Mouse (Mus musculus) liver, embryonic 13.5 days (tissue): Measurements from ENCODE around the gene Eef1g. TPM values are rescaled to one million over a fixed set of nuclear protein-coding genes. Genes with fewer than 3 reads are reported as not detected.
A peak's percentile ranks its signal among the peaks of the same experiment; 100 is the strongest.

Experiments used
- ATAC-seq: fragments of 200-750 bp; cut with Nextera tagmentation; 2 replicates; pipeline ENCODE4 v1.8.0; 2017; ENCODE audit warnings: low read depth, mild to moderate bottlenecking, moderate number of reproducible peaks, moderate library complexity
- DNase-seq: peaks from one replicate; pipeline ENCODE4 v3.0.0; 2022
- H3K27ac ChIP-seq: fragments of 300-500 bp; sonication (generic); 2 replicates; pipeline ENCODE4 v1.5.1; 2015; ENCODE audit warnings: moderate library complexity, mild to moderate bottlenecking, inconsistent platforms
- H3K27me3 ChIP-seq: fragments of 300-500 bp; sonication (generic); 2 replicates; pipeline ENCODE4 v1.6.1; 2015; ENCODE audit warnings: mild to moderate bottlenecking, inconsistent platforms
- H3K36me3 ChIP-seq: fragments of 300-500 bp; sonication (generic); 2 replicates; pipeline ENCODE4 v1.6.1; 2015; ENCODE audit warnings: mild to moderate bottlenecking, inconsistent platforms
- H3K4me1 ChIP-seq: fragments of 300-500 bp; sonication (generic); replicated peaks from 2 replicates; pipeline ENCODE4 v1.6.1; 2015; ENCODE audit warnings: inconsistent platforms
- H3K4me2 ChIP-seq: fragments of 300-500 bp; sonication (generic); 2 replicates; pipeline ENCODE4 v1.6.1; 2015; ENCODE audit warnings: inconsistent platforms, mild to moderate bottlenecking, moderate library complexity
- H3K4me3 ChIP-seq: fragments of 300-500 bp; sonication (generic); replicated peaks from 2 replicates; pipeline ENCODE4 v1.5.1; 2015; ENCODE audit warnings: mild to moderate bottlenecking, inconsistent platforms
- H3K9ac ChIP-seq: fragments of 300-500 bp; sonication (generic); 2 replicates; pipeline ENCODE4 v1.6.1; 2015; ENCODE audit warnings: mild to moderate bottlenecking, inconsistent platforms
- H3K9me3 ChIP-seq: fragments of 300-500 bp; sonication (generic); replicated peaks from 2 replicates; pipeline ENCODE4 v1.6.1; 2016; ENCODE audit warnings: inconsistent platforms
- WGBS: fragments of 180-500 bp; shearing (Covaris S2); methylation state at CpG from one replicate; pipeline ENCODE4 v1.1.7; 2015; ENCODE audit not compliant: insufficient replicate concordance; 5-methylcytosine and 5-hydroxymethylcytosine counted together
- polyA plus RNA-seq: library from polyadenylated mRNA; unstranded; fragments of >200 nt; fragmentation: Nextera tagmentation; extraction: Ambion mirVana; gene quantifications from 2 replicates; pipeline ENCODE4 v1.2.1, GENCODE M21; 2015

Gene Eef1g
- polyA plus RNA-seq, 1 experiment from 2014 or later = 298 TPM

GRCm38 (mm10) chr19:8930117-8930516, 36.7 kb upstream of the Eef1g start:
- peaks cover 64% of the 10 kb centered on the region for H3K36me3 ChIP-seq
- H3K27ac ChIP-seq = peak overlapping the region; percentile 90
- peaks cover 49% of the 10 kb centered on the region for H3K4me1 ChIP-seq
- DNase-seq = no peak
- H3K4me2 ChIP-seq = peak overlapping the region; percentile 85
- H3K27me3 ChIP-seq = no peaks in the 10 kb centered on the region
- 9% methylated on average over 11 of the region's 11 CpGs for WGBS
- H3K4me3 ChIP-seq = peak overlapping the region; percentile 79
- peak overlapping the region; percentile 81 for H3K9ac ChIP-seq
- no peaks in the 10 kb centered on the region for H3K9me3 ChIP-seq
- ATAC-seq = no peak

GRCm38 (mm10) chr19:8930771-8931170, 36.1 kb upstream of the Eef1g start:
- H3K4me3 ChIP-seq = peak overlapping the region; percentile 79
- H3K36me3 ChIP-seq = peaks cover 63% of the 10 kb centered on the region
- no peak for DNase-seq
- H3K27me3 ChIP-seq = no peaks in the 10 kb centered on the region
- 78% methylated on average over 7 of the region's 7 CpGs for WGBS
- no peak overlapping the region for H3K27ac ChIP-seq
- H3K9me3 ChIP-seq = no peaks in the 10 kb centered on the region
- H3K9ac ChIP-seq = peak overlapping the region; percentile 81
- no peak for ATAC-seq
- peak overlapping the region; percentile 85 for H3K4me2 ChIP-seq
- peaks cover 48% of the 10 kb centered on the region for H3K4me1 ChIP-seq

DNA sequence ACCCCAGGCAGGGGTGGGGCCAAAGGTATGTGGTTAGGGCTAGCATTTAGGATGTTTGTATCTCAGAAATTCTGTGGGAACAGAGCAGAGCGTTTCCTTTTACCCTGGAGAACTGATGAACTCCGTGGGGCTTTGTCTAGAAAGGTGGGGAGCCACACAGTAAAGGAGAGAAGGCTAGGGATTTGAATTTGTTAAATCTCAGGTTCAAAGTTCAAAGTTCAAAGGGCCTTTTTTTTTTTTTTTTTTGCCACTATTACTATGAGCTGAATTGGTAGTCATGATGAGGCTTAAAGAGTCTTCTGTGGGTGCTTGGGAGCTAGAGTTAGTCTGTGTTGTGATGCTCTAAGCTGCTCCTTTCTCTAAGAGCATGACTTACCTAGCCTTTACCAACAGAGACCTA, 30.1 kb upstream of the Eef1g start:
- ATAC-seq (no peak), DNase-seq (no peak)
- WGBS = 89% methylated on average over 2 of the region's 2 CpGs
- H3K4me1 ChIP-seq = peaks cover 16% of the 10 kb centered on the region
- no peaks in the 10 kb centered on the region for H3K9me3 ChIP-seq
- no peak overlapping the region for H3K4me3 ChIP-seq
- peaks cover 79% of the 10 kb centered on the region for H3K36me3 ChIP-seq
- no peak overlapping the region for H3K4me2 ChIP-seq
- H3K9ac ChIP-seq = no peak overlapping the region
- no peaks in the 10 kb centered on the region for H3K27me3 ChIP-seq
- H3K27ac ChIP-seq = no peak overlapping the region

DNA sequence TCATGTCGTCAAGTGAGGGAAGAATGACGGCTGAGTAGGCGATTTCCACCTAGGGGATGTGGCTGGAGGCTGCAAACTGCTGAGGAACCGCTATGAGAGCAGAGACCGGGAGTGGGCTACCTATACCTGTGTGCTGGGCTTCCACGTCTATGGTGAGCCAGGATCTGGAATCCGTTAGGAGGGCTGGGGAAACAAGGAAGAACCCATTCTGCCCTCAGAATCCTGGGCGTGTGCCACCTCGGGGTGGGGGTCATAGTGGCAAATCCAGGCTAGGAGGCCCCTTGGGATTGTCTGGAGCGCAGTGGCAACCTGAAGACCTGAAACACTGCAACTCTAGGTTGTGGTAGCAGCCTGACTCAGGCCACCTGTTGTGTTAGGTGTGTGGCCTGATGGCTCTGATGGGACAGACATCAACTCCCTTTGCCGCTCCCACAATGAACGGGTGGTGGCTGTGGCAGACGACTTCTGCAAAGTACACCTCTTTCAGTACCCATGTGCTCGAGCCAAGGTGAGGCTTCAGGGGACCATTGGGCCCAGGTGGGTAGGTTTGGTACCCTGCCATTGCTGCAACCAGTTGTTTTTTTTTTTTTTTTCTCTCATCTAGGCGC, 26.2 kb upstream of the Eef1g start:
- Histone ChIP-seq H3K27ac (peak overlapping the region; percentile 98; the same call in 1 of the 2 replicates), H3K36me3 (peaks cover 67% of the 10 kb centered on the region), H3K4me1 (peaks cover 45% of the 10 kb centered on the region), H3K4me2 (peak overlapping the region; percentile 78), H3K4me3 (peak overlapping the region; percentile 98; the same call in 1 of the 2 replicates), H3K9me3 (no peaks in the 10 kb centered on the region), H3K27me3 (no peaks in the 10 kb centered on the region), H3K9ac (peak overlapping the region; percentile 100; the same call in 1 of the 2 replicates)
- DNase-seq = no peak
- no peak for ATAC-seq
- 78% methylated on average over 15 of the region's 15 CpGs for WGBS

GRCm38 (mm10) chr19:8941136-8941514, 25.7 kb upstream of the Eef1g start:
- peaks cover 50% of the 10 kb centered on the region for H3K4me1 ChIP-seq
- DNase-seq (no peak), ATAC-seq (no peak; the same call in 1 of the 2 replicates)
- peak overlapping the region; percentile 98 for H3K4me3 ChIP-seq
- peak overlapping the region; percentile 78 for H3K4me2 ChIP-seq
- peak overlapping the region; percentile 100 for H3K9ac ChIP-seq
- 41% methylated on average over 10 of the region's 10 CpGs for WGBS
- peak overlapping the region; percentile 98 for H3K27ac ChIP-seq
- H3K9me3 ChIP-seq = no peaks in the 10 kb centered on the region
- H3K36me3 ChIP-seq = peaks cover 67% of the 10 kb centered on the region
- H3K27me3 ChIP-seq = no peaks in the 10 kb centered on the region

DNA sequence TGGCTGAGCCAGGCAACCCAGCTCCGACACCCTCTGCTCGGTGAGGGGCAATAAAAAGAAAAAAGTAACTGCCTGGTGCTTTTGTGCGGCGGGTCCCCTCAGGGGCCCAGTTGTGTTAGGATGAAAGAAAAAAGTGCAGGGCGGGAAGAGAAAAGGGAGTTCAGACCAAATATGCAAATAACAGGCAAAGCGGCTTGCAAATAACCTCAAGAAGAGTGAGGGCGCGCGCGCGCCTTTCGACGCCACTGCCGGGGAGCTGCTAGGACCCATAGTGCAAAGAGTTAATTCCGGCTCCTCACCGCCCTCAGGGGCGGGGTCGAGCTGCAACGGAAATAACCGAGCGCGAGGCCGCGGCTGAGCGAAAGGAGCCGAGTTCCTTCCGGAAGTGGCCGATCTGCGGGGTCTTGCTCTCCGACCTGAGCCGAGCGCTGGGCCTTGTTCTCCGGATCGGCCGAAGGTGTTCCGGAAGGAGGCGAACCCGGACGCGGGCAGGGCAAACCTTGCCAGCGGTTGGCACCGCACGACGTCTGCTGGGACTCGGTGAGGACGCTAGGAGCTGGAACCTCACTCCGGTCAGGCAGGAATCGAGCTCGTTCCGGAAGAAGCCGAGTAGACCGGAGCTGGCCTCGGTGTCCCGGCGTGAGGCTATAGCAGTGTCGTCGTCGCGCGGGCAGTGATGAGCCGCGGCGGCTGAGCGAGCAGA, 25.2 kb upstream of the Eef1g start, which contains the start of gene Mta2:
TSS of gene Mta2 (plus strand) at position 361 of the 703 bp plus-strand sequence.
- peaks cover 67% of the 10 kb centered on the region for H3K36me3 ChIP-seq
- under 1% methylated on average over 64 of the region's 64 CpGs for WGBS
- ATAC-seq = peak; percentile 89
- H3K9me3 ChIP-seq = no peaks in the 10 kb centered on the region
- peak within 1 kb of the TSS; percentile 100 for H3K9ac ChIP-seq
- H3K27me3 ChIP-seq = no peaks in the 10 kb centered on the region
- H3K27ac ChIP-seq = peak within 1 kb of the TSS; percentile 98
- peak within 1 kb of the TSS; percentile 98 for H3K4me3 ChIP-seq
- peak within 1 kb of the TSS; percentile 78 for H3K4me2 ChIP-seq
- H3K4me1 ChIP-seq = peaks cover 55% of the 10 kb centered on the region
- DNase-seq = peak; percentile 91

GRCm38 (mm10) chr19:8942276-8942964, 24.4 kb upstream of the Eef1g start:
- peaks cover 67% of the 10 kb centered on the region for H3K36me3 ChIP-seq
- H3K27ac ChIP-seq = peak overlapping the region; percentile 98
- peak; percentile 35 for ATAC-seq
- DNase-seq = no peak
- H3K4me1 ChIP-seq = peaks cover 63% of the 10 kb centered on the region
- peak overlapping the region; percentile 78 for H3K4me2 ChIP-seq
- H3K9ac ChIP-seq = peak overlapping the region; percentile 100
- peak overlapping the region; percentile 98 for H3K4me3 ChIP-seq
- H3K9me3 ChIP-seq = no peaks in the 10 kb centered on the region
- under 1% methylated on average over 46 of the region's 46 CpGs for WGBS
- no peaks in the 10 kb centered on the region for H3K27me3 ChIP-seq

- H3K27ac ChIP-seq = peak overlapping the region; percentile 98
- no peak for DNase-seq
- H3K4me3 ChIP-seq = peak overlapping the region; percentile 98
- no peaks in the 10 kb centered on the region for H3K27me3 ChIP-seq
- peaks cover 69% of the 10 kb centered on the region for H3K36me3 ChIP-seq
- peaks cover 66% of the 10 kb centered on the region for H3K4me1 ChIP-seq
- H3K9me3 ChIP-seq = no peaks in the 10 kb centered on the region
- H3K4me2 ChIP-seq = peak overlapping the region; percentile 78
- 33% methylated on average over 2 of the region's 2 CpGs for WGBS
- no peak for ATAC-seq
- peak overlapping the region; percentile 100 for H3K9ac ChIP-seq
These were observed 23.8 kb upstream of the Eef1g start for GRCm38 (mm10) chr19:8943047-8943446.

- Histone ChIP-seq H3K36me3 (peaks cover 69% of the 10 kb centered on the region), H3K4me1 (peaks cover 66% of the 10 kb centered on the region), H3K27me3 (no peaks in the 10 kb centered on the region), H3K9ac (peak overlapping the region; percentile 100), H3K9me3 (no peaks in the 10 kb centered on the region), H3K4me2 (peak overlapping the region; percentile 78), H3K27ac (peak overlapping the region; percentile 98), H3K4me3 (peak overlapping the region; percentile 98)
- DNase-seq (peak; percentile 54), ATAC-seq (peak; percentile 49)
- WGBS = 6% methylated on average over 5 of the region's 5 CpGs
These were observed 22.8 kb upstream of the Eef1g start for GRCm38 (mm10) chr19:8944062-8944461.

DNA sequence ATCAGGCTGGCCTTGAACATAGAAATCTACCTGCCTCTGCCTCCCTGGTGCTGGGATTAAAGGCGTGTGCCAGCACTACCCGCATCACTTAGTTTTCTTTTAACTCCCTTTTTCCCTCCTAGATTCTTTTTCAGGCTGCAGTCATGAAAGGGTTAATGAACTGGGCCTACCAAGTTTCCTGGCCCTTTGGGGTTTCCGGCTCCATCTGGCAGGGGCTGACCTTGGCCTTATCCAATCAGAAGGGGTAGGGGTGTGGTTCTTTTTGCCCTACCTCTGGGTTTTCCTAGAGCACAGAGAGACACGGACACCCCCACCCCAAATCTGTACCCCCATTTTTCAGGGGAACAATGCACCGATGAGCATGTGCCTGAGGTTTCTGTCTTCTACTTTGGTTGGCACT, 22.1 kb upstream of the Eef1g start:
- Histone ChIP-seq H3K4me2 (peak overlapping the region; percentile 78), H3K4me3 (peak overlapping the region; percentile 98), H3K27ac (peak overlapping the region; percentile 98), H3K9ac (peak overlapping the region; percentile 100), H3K36me3 (peaks cover 70% of the 10 kb centered on the region), H3K27me3 (no peaks in the 10 kb centered on the region), H3K9me3 (no peaks in the 10 kb centered on the region), H3K4me1 (peaks cover 66% of the 10 kb centered on the region)
- DNase-seq (peak; percentile 66), ATAC-seq (no peak)
- 19% methylated on average over 5 of the region's 5 CpGs for WGBS

DNA sequence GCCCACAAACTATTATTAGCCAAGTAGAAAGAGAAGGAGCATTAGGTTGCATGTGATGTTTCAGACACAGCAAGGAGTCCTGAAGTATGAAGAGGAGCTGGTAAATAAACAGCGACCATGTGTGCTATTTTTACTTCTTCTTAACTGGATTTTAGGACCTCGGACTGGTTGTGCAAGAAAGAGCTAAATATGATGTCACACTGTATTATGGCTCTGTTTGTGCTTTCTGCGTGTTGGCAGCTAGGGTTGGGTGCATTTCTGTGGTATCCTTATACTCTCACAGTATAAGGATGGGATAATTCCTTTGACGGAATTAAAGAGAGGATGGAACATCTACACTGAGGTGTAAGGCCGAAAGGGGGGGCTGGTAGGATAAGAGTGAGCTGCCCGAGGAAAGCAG, 21.6 kb upstream of the Eef1g start:
- peaks cover 72% of the 10 kb centered on the region for H3K36me3 ChIP-seq
- H3K9ac ChIP-seq = peak overlapping the region; percentile 100
- no peaks in the 10 kb centered on the region for H3K27me3 ChIP-seq
- DNase-seq (no peak), ATAC-seq (no peak)
- 67% methylated on average over 6 of the region's 6 CpGs for WGBS
- H3K27ac ChIP-seq = peak overlapping the region; percentile 98
- peaks cover 64% of the 10 kb centered on the region for H3K4me1 ChIP-seq
- H3K4me3 ChIP-seq = peak overlapping the region; percentile 98; the same call in 1 of the 2 replicates
- H3K4me2 ChIP-seq = peak overlapping the region; percentile 78
- no peaks in the 10 kb centered on the region for H3K9me3 ChIP-seq
